ENCODE assay signal across 8 mouse cellular contexts in the genomic region with DNA sequence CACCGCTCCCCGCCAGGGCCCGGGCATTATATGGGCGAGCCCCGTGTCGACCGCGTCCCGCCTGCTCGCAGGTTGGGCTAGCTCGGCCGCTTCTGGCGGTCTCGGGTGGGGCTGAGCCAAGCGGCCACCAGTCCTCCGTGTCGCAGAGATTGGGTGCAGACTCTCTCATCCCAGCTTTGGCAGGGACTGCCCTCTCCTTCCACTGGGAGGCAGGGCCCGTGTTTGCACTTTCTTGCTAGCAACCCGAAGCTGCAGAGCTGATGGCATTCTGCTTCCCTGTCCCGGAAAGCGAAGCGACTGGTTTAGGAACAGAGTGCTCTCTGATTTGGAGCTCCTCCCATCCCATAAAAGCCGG. TPM values are rescaled to one million over a fixed set of nuclear protein-coding genes. Genes with fewer than 3 reads are reported as not detected.
A peak's percentile ranks its signal among the peaks of the same experiment; 100 is the strongest.
DNase-seq lines count a peak whose midpoint lies in the region; ATAC-seq and TF ChIP-seq lines count a peak whose summit lies in the region.

No protein-coding gene starts in this region.

- peak overlapping the region; percentile 86 for H3K4me3 ChIP-seq in gastrocnemius, adult 2 months
- H3K4me3 ChIP-seq in E14TG2a.4 (replicated peaks; ENCODE audit: low read length) = peak overlapping the region; percentile 93
- peak overlapping the region; percentile 84 for H3K4me3 ChIP-seq in embryonic facial prominence, embryonic 13.5 days
- peak overlapping the region; percentile 76 for H3K4me3 ChIP-seq in limb, embryonic 10.5 days
- peak overlapping the region; percentile 84 for H3K4me3 ChIP-seq in neural tube, embryonic 13.5 days

- peak overlapping the region; percentile 94 for H3K9ac ChIP-seq in embryonic facial prominence, embryonic 13.5 days
- peak overlapping the region; percentile 91 for H3K9ac ChIP-seq in neural tube, embryonic 13.5 days

- peak overlapping the region; percentile 76 for H3K4me2 ChIP-seq in embryonic facial prominence, embryonic 13.5 days
- peak overlapping the region; percentile 90 for H3K4me2 ChIP-seq in neural tube, embryonic 13.5 days

- peaks cover 53% of the 10 kb centered on the region for H3K36me3 ChIP-seq in E14TG2a.4 (ENCODE audit: insufficient read depth, low read length)
- H3K36me3 ChIP-seq in embryonic facial prominence, embryonic 13.5 days = peaks cover 28% of the 10 kb centered on the region
- peaks cover 49% of the 10 kb centered on the region for H3K36me3 ChIP-seq in limb, embryonic 10.5 days
- peaks cover 26% of the 10 kb centered on the region for H3K36me3 ChIP-seq in neural tube, embryonic 13.5 days

- H3K4me1 ChIP-seq in E14TG2a.4 (replicated peaks; ENCODE audit: low read depth, low read length) = peaks cover 39% of the 10 kb centered on the region
- H3K4me1 ChIP-seq in embryonic facial prominence, embryonic 13.5 days = peaks cover 22% of the 10 kb centered on the region
- peaks cover 18% of the 10 kb centered on the region for H3K4me1 ChIP-seq in limb, embryonic 10.5 days
- peaks cover 37% of the 10 kb centered on the region for H3K4me1 ChIP-seq in neural tube, embryonic 13.5 days (replicated peaks)

- no peak for TF ChIP-seq CTCF in gastrocnemius, adult 2 months (IDR thresholded peaks at IDR 0.05)
- TF ChIP-seq CTCF in E14TG2a.4 (conservative IDR thresholded peaks at IDR 0.05; ENCODE audit: low read length) = no peak

- no peaks in the 10 kb centered on the region for H3K9me3 ChIP-seq in E14TG2a.4 (ENCODE audit: low read length)
- H3K9me3 ChIP-seq in embryonic facial prominence, embryonic 13.5 days = no peaks in the 10 kb centered on the region
- no peaks in the 10 kb centered on the region for H3K9me3 ChIP-seq in limb, embryonic 10.5 days (replicated peaks)
- H3K9me3 ChIP-seq in neural tube, embryonic 13.5 days = no peaks in the 10 kb centered on the region

- peak overlapping the region; percentile 98 for H3K27ac ChIP-seq in gastrocnemius, adult 2 months
- peak overlapping the region; percentile 98 for H3K27ac ChIP-seq in embryonic facial prominence, embryonic 13.5 days
- peak overlapping the region; percentile 99 for H3K27ac ChIP-seq in limb, embryonic 10.5 days
- H3K27ac ChIP-seq in neural tube, embryonic 13.5 days (replicated peaks) = peak overlapping the region; percentile 99

- DNase-seq in gastrocnemius, adult 2 months = no peak
- no peak for DNase-seq in gastrocnemius, postnatal 4 days (ENCODE audit: low spot score in 2 of 2)
- no peak for DNase-seq in limb, embryonic 10.5 days (ENCODE audit: low spot score)
- DNase-seq in gastrocnemius, postnatal 36 days = no peak
- DNase-seq in cerebellum, postnatal 25 days = no peak

- WGBS in embryonic facial prominence, embryonic 13.5 days = under 1% methylated on average over 23 of the region's 23 CpGs
- under 1% methylated on average over 23 of the region's 23 CpGs for WGBS in limb, embryonic 10.5 days
- WGBS in neural tube, embryonic 13.5 days = under 1% methylated on average over 23 of the region's 23 CpGs

- no peaks in the 10 kb centered on the region for H3K27me3 ChIP-seq in E14TG2a.4 (ENCODE audit: insufficient read depth, low read length)
- no peaks in the 10 kb centered on the region for H3K27me3 ChIP-seq in embryonic facial prominence, embryonic 13.5 days
- no peaks in the 10 kb centered on the region for H3K27me3 ChIP-seq in limb, embryonic 10.5 days (ENCODE audit: low read depth, poor library complexity, severe bottlenecking)
- H3K27me3 ChIP-seq in neural tube, embryonic 13.5 days = no peaks in the 10 kb centered on the region

- ATAC-seq in embryonic facial prominence, embryonic 13.5 days (ENCODE audit: insufficient number of reproducible peaks, insufficient read depth, low FRiP score, low TSS enrichment, low read depth) = peak; percentile 11; the same call in 1 of the 2 replicates
- ATAC-seq in neural tube, embryonic 13.5 days (ENCODE audit: low read depth) = peak; percentile 30; the same call in 1 of the 2 replicates

- intact Hi-C loops in gastrocnemius, adult 2 months (cut with DNase I) = loop anchor here (5.0 to 10.0 kb wide), 3 partner anchors 583 to 957 kb away; a partner anchor contains a TSS
- intact Hi-C loops in gastrocnemius, postnatal 36 days (cut with DNase I) = loop anchor here (5.0 kb wide), 1 partner anchor 581 kb away; a partner anchor contains a TSS

RNA-seq across cellular contexts. Expression of a gene that starts 0.5 kb away (rescaled TPM):
- total RNA-seq in gastrocnemius, adult 2 months (2021) = 1 to 10 TPM; 4.9 to 5.3 TPM
- 10 to 100 TPM; 19.0 to 22.9 TPM for total RNA-seq in gastrocnemius, postnatal 4 days (2021)
- polyA plus RNA-seq in embryonic facial prominence, embryonic 13.5 days (2015; fragmentation: Nextera tagmentation; extraction: Ambion mirVana) = 25.9 and 29.3 TPM in 2 replicates
- polyA plus RNA-seq in limb, embryonic 10.5 days (2016; fragmentation: Nextera tagmentation; extraction: Ambion mirVana) = 21.5 and 24.4 TPM in 2 replicates
- polyA plus RNA-seq in neural tube, embryonic 13.5 days (2015; fragmentation: Nextera tagmentation; extraction: Ambion mirVana) = 19.6 and 25.3 TPM in 2 replicates
- 1 to 10 TPM; 6.1 to 6.2 TPM for total RNA-seq in gastrocnemius, postnatal 36 days (2021)

RNA-seq across cellular contexts. Expression of a gene that starts 1.2 kb away (rescaled TPM):
- total RNA-seq in gastrocnemius, adult 2 months (2021) = 1 to 10 TPM; 5.7 to 7.0 TPM
- total RNA-seq in gastrocnemius, postnatal 4 days (2021) = 10 to 100 TPM; 16.1 to 19.4 TPM
- 65.6 and 68.0 TPM in 2 replicates for polyA plus RNA-seq in embryonic facial prominence, embryonic 13.5 days (2015; fragmentation: Nextera tagmentation; extraction: Ambion mirVana)
- 62.0 and 66.9 TPM in 2 replicates for polyA plus RNA-seq in limb, embryonic 10.5 days (2016; fragmentation: Nextera tagmentation; extraction: Ambion mirVana)
- polyA plus RNA-seq in neural tube, embryonic 13.5 days (2015; fragmentation: Nextera tagmentation; extraction: Ambion mirVana) = 39.3 and 45.2 TPM in 2 replicates
- 1 to 10 TPM; 3.8 to 7.1 TPM for total RNA-seq in gastrocnemius, postnatal 36 days (2021)
